Mouse (Mus musculus): ENCODE results near the gene Ccdc188. TPM values are rescaled to one million over a fixed set of nuclear protein-coding genes. Genes with fewer than 3 reads are reported as not detected.

Gene Ccdc188
- not detected in 2 replicates for polyA plus RNA-seq (2012)

GRCm38 (mm10) chr16:18217579-18217978 is at the start of gene Ccdc188:
Gene Ccdc188, plus strand, starts transcription at chr16:18217879.

GRCm38 (mm10) chr16:18234671-18235388 is 17.2 kb downstream of the Ccdc188 start, which contains the start of gene Zdhhc8:
Gene Zdhhc8, minus strand, starts transcription at chr16:18235136.

GRCm38 (mm10) chr16:18248433-18249363 is 31.0 kb downstream of the Ccdc188 start, which contains the start of the genes Trmt2a and Ranbp1:
Gene Trmt2a, plus strand, starts transcription at chr16:18248679.
Gene Ranbp1, minus strand, starts transcription at chr16:18248732.

GRCm38 (mm10) chr16:18258221-18258620 is 40.5 kb downstream of the Ccdc188 start, which contains the start of gene Gm49776:
Gene Gm49776, minus strand, starts transcription at chr16:18258321.

Other genes with a start within 250 kb of the Ccdc188 start
- 2.0 and 3.5 TPM in 2 replicates for gene Vpreb2, start 237.5 kb upstream of the Ccdc188 start, polyA plus RNA-seq (2012)
- 17.2 and 21.6 TPM in 2 replicates for gene Dgcr6, start 165.0 kb upstream of the Ccdc188 start, polyA plus RNA-seq (2012)
- gene Prodh, start 127.7 kb upstream of the Ccdc188 start, polyA plus RNA-seq (2012): 32.2 and 38.4 TPM in 2 replicates
- gene Rtn4r, start 90.2 kb upstream of the Ccdc188 start, polyA plus RNA-seq (2012): 17.9 and 20.1 TPM in 2 replicates
- gene Zdhhc8, start 17.3 kb downstream of the Ccdc188 start, polyA plus RNA-seq (2012): 98.1 and 106 TPM in 2 replicates
- gene Trmt2a, start 30.8 kb downstream of the Ccdc188 start, polyA plus RNA-seq (2012): 75.2 and 82.3 TPM in 2 replicates
- 993 and 1,045 TPM in 2 replicates for gene Ranbp1, start 30.9 kb downstream of the Ccdc188 start, polyA plus RNA-seq (2012)
- gene Gm49776, start 40.4 kb downstream of the Ccdc188 start, polyA plus RNA-seq (2012): not detected in 2 replicates
- 5.6 and 7.1 TPM in 2 replicates for gene Dgcr8, start 71.4 kb downstream of the Ccdc188 start, polyA plus RNA-seq (2012)
- 13.4 and 21.9 TPM in 2 replicates for gene Tango2, start 130.2 kb downstream of the Ccdc188 start, polyA plus RNA-seq (2012)
- gene Arvcf, start 130.3 kb downstream of the Ccdc188 start, polyA plus RNA-seq (2012): 9.6 and 15.0 TPM in 2 replicates
- gene Txnrd2, start 208.5 kb downstream of the Ccdc188 start, polyA plus RNA-seq (2012): 16.9 and 21.2 TPM in 2 replicates
- 45.8 and 47.0 TPM in 2 replicates for gene Comt, start 209.0 kb downstream of the Ccdc188 start, polyA plus RNA-seq (2012)

Measured in megakaryocyte-erythroid progenitor cell, adult 5 weeks (primary cell).